Mouse (Mus musculus) adrenal gland, postnatal 4 days (tissue): ENCODE results near the gene Crtac1. TPM values are rescaled to one million over a fixed set of nuclear protein-coding genes. Genes with fewer than 3 reads are reported as not detected.
A peak's percentile ranks its signal among the peaks of the same experiment; 100 is the strongest.

Experiments
- DNase-seq, 2 experiments: peaks; one replicate each; pipeline ENCODE4 v3.0.0; 2021 to 2022; ENCODE audit warnings: low spot score in 2 of 2, mixed read lengths in 2 of 2
- total RNA-seq, 2 experiments: library from RNA; stranded (reverse); gene quantifications; 2 replicates each; pipeline ENCODE4 v1.2.3; 2021

Gene Crtac1
- total RNA-seq, 2 experiments from 2014 or later, result 2.6 to 3.9 TPM

DNA sequence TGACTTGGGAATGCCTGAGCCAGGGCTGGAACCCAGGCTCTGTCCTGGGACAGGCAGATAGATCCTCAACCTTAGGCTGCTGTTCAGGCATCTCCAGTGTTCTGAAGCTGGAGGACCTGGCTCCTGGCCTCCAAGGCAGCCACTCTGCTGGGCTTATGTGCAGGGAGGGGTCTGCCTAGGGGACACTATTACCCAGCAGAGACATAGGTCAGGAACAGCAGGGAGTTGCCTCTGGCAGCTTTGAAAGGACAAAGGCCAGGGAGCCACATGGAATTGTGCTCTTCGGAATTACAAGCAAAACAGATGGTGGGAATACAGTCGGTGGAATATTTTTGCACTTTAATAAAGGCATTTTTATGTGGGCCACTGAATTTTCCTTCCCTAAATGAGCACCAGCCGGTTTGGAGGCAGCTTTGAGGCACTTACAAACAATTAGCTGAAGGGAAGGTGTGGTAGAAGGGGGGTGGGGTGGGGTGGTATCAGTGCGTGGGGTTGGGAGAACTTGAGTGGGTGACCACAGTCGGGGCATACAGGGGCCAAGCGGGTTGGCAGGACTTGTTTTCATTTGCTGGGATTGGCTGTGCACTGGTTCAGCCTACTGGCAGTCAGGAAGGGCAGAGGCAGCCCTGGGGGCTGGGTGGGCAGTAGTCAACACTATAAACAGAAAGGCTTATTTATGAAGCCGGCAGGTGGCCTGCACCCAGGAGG is 140.5 kb downstream of the Crtac1 start:
- DNase-seq, result no peak

DNA sequence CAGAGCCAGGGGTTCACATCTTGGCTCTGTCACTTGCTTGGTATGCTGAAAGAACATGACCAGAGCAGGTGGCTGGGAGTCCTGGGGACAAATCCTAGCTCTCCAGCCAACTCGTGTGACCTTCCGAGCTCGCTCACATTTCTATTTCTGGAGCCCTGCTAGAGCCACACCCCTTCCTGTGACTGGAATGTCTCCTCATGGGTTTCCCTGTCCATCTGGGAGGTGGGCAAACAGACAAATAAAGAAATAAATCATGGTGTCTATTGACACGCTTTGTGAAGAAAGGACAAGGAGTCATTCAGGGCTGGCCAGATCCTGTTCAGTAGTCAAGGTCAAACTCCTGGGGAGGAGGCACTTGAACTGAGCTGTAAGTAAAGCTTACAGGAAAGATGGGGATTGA is 143.2 kb downstream of the Crtac1 start:
- DNase-seq, result no peak

DNA sequence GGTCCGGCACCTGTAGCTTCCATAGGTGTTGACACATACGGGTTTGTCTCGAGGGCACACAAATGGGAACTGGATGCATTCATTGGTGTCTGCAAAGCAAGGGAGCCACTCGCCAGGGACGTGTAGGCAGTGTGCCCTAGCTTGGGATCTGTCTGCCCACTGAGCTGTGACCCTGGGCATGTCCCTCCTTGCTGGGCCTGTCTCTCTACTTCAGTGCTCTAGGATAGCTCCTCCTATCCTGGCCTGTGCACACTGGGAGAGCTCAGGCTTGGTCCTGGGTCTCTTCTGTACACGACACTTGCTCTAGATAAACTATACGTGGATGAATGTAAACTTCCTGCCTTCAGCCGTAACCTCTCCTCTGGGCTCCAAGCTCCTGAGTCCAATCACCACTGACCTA is 147.4 kb downstream of the Crtac1 start:
- DNase-seq, result no peak

DNA sequence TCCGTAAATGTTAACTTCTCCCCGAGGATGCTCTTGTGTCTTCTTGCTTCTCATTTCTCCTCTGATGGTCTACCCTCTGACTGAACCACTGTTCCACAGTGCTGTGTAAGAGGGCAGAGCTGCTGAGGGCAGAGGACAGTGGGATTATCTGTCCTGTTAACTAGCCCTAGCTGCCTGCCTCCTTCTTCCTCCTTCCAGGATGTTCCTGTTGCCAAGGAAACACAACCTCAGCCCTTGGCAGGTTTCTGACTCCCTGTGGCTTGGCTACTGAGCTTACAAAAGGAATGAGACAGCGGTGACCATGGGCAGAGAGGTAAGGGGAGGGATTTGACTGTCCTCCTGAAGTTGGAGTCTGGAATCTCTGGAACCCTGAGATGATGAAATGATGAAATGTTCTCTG is 152.0 kb downstream of the Crtac1 start:
- no peak for DNase-seq

DNA sequence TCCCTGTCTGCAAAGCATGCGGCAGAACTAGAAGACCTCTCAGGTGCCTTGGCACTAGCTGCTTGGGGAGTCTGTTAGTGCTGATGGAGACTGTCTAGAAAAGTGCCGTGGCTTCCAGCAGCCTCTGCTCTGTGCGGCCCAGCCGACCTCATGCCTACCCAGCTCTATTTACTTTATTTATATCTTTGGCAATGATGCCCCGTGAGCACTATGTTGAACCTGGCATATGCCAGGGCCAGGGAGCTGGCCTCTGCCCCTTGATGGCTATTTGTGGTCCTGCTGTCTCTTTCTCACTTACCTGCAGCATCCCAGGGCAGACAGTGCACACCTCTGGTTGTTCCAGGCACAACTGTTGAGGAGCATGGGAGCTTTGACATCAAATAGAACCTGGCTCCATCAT is 153.1 kb downstream of the Crtac1 start:
- DNase-seq, result no peak

DNA sequence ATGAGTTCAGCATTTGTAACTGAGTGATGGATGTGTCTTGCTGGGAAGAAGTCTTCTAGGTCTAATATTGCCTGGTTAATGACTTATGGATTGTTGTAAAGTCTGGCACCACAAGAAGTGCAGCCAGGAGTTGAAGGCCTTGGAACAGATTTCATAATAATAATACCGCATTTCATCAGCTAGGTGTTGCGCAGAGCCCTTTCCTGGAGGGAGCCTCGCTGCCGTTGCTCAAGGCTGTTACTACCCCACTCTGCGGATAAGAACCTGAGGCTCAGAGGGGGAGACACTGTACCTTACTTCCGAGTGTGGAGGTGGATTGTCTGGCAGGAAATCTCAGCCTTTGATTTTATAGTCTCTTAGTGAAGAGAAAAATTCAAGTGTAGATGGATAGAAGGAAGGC is 154.3 kb downstream of the Crtac1 start:
- no peak for DNase-seq

DNA sequence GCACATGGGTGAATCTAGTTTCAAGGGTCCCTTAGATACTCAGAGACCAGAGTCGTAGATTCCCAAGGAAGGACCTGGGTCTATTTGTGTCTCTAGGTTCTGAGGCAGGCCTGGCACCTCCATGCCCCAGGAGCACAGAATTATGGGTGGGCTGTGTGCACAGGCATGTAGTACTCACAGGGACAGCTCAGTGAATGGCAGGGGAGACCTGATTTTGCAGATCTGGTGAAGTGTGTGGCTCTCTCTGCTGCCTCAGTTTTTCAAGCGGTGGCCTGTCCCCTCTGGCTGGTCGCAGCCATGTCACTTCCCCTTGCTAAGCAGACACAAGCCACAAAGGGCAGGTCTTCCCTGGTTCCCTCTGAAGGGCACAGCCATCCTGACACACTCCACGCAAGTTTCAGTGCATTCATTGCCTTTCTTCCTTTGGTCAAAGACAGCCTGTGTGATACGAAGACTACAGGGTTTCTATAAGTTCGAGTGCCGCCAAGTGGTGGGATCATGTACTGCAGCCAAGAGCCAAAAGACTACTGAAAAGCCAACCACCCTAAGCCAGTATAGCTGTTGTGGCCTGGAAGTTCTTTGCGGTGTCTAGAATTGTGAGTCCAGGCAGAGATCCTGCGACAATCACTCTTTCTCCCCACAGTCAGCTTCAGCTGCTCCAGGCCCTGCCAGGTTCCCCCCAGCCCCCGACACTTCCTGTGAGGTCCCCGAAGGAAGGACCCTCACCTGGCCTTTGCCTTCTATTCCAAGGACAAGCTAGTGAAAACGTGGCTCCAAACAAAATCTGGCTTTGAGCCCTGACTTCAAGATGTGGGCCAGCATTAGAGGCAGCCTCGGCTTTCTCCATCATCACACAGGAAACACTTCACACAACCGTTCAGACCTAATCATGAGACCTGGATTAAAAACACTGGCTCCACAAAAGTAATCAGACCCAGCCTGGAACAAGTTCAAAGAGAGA is 159.3 kb downstream of the Crtac1 start:
- DNase-seq, result peak; percentile 42 to 71

DNA sequence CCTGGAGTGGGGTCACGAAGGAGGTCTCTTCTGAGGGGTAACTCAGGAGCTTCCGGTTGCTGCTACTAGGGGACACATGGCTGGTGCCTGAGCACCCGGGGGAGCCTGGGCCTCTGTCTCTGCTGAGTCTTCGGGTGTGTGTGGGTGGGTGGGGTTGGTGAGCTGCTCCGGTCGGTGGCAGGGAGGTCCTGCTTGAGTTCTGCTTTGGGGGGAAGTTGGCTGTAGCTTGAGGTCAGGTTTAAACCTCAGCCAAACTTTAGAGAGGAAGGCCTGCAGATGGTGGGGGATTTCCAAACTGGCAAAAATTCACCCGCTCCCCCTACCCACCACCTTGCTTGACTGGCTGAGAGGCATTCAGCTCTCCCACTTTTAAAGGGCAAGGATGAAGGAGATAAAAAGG is 160.4 kb downstream of the Crtac1 start:
- DNase-seq, result no peak

DNA sequence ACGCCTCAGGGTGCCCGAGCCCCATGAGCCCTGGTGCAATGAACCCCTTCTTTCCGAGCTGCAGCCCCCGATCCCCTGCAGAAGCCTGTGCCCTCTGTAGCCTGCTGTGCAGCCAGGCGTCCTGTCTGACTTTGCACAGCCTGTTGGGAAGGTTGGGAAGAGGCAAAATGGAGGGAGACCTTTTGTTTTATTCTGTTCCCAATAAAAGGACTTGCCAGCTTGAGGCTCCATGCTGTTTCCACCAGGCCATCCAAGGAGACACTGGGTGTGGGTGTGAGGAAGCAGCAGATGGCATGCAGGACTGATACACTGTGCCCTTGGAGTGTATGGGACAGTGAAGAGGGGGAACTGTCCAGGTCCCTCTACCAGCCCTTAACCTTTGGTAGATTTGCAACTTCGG is 161.5 kb downstream of the Crtac1 start:
- no peak for DNase-seq

DNA sequence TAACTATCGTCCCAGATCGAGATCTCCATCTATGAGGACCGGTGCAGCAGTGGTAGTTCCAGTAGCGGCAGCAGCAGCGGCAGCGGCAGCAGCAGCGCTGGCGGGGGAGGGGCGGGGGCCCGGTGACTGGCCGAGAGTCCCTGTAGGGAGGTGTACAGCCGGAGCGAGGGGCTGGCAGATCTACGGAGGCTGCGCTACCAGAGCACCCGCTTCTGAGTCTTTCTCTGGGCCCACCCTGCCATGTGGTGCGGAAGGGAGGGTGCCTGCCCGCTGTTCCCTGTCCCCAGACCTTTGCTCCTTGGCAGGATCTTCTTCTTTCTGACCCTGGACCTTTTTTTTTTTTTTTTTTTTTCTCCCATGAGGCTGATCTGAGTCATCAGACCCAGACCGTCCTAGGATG is 163.2 kb downstream of the Crtac1 start:
- DNase-seq, result peak; percentile 19 to 23

DNA sequence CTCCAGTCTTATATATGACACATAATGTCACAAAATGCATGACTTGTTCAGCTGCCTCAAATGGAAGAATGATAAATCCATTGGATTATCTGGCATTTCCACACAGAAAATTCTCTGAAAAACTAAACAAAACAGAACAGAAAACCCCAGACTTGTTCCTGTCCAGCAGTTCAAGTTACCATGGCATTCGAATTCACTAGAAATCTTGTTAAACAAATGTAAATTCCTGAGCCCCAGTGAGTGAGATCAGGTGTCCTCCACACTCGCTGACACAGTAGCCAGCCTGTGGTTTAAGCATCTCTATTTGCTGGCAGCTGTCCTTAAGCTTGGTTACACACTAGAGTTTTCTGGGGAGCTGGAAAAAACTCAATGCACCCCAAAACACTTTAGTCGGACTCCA is 168.1 kb downstream of the Crtac1 start:
- no peak for DNase-seq

DNA sequence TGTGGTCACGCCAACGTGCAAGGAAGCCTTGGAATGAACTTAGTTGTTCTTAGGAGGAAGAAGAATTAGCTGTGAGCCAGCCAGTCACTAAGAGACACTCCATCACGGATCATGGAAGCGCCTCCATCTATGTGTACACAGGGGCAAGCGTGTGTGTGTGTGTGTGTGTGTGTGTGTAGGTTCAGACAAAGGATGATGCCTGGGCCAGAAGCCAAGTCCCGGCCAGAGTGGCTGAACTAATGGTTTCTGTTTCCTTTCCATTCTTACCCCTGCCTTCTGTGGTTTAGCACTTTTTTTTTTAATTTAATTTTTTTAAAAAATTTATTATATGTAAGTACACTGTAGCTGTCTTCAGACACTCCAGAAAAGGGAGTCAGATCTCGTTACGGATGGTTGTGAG is 171.1 kb downstream of the Crtac1 start:
- no peak for DNase-seq

DNA sequence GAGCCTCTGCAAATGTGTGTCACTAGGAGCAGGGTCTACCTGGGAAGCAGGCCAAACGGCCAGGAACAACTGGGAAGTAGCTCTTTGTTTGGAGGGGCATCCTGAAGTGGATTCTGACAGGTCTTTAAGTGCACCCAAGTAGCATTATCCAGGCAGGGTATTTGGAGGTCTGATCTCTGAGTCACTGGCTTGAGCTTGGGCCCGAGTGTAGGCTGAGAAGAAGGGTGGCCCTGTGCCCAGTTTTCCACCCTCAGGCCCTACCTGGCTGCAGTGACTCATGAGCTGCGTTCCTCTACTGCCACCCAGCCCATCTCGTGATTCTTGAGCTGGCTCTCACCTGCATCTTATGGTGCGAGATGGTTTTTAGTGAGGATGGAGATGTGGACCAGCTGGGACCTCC is 173.0 kb downstream of the Crtac1 start:
- DNase-seq, result no peak

DNA sequence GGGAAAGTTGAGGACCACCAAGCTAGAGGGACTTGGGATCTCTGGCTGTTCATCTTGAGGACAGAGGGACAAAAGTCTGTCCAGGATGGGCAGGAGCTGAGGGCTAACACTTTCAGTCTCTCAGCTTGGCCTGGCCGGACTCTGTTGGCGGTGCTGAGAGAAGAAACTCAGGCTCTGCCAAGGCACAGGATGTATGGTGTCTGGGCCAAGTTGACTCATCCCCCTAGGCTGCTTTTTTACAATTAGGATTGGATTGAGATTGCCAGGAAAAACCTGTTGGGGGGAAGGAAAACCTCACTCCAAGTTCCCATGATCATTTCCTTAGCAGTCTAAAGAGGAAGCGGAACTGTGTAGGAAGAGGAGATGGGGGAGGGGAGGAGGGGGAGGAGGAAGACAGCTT is 173.6 kb downstream of the Crtac1 start:
- DNase-seq, result no peak

DNA sequence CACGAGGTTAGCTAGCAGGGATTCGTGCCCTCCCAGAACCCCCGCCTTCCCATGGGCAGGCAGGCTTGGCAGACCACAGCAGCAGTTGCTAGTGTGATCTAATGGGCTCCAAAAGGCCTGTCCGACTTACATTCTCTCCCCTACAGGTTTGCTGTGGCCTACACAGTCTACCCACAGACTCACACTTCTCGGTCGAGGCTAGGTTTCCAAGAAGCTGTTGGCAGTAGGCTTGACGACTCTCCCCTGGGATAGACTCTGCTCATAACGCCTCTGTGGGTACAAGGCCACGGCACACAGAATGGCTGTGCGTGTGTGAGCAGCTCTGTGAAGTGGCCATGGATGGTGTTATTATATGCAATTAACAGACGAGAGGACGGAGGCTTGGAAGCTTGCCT is 174.3 kb downstream of the Crtac1 start:
- DNase-seq, result no peak

DNA sequence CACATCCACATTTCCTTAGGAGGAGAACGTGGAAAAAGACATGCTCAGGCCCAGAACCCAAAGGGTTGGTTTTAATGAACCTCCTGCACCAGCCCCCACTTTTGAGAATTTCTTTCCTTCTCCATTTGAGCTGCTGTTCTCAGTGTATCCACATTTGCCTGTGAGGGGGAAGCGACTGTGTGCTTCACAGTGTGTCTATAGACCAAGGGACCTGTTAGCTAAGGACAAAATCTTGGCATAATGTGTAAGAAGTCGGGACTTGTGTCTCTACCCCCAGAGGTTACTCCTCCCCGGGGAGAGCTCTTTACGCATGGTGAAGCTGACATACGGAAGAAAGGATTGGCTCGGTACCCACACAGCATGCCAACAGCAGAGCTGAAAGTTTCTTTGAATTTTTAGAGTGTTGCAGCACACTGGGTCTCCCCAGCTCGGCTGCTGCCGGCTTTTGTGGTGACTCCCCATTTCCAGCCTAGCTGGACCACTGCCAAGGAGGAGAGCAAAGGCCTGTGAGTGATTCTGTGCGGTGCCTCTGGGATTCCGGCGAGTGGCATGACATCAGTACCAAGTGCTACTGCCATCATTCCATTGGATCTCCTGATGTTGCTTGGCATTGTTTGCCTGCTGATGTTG is 174.9 kb downstream of the Crtac1 start:
- DNase-seq, result no peak

DNA sequence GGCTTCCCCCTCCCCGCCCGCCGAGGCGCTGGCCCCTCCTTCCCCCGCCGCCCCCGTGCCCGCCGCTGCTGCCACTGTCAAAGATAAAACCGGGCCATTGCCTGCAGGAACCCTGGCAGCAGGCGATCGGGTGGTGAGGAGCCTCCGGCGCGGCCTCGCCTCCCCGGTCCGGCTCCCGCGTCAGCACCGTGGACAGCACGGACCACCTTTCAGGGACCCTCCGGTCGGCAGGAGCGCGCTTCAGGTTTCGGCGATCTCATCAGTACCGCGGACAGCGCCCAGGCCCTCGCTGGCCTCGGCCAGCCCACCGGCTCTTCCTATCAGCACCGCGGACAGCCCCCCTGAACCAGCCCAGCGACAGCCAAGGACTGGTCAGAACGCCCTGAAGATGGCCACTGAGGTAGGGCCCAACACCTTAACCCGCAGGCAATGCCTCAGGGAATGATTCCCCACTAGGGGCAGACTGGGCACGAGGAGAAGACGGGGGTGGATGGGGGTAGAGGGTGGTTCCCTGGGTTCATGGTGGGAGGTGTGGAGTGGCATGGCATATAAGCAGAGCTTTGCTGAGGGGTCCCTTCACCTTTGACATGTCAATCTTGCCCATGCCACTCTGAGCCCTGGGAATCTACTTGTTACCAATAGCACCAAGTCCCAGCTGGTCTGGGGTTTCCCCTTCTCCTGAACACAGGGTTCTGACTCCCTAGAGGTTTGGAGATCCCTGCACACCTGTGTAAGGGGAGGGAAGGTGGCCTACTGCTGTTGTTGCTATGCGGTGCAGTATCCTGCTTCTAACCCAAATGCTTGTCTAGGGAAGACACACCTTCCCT is 175.6 kb downstream of the Crtac1 start:
- peak; percentile 79 to 84 for DNase-seq

DNA sequence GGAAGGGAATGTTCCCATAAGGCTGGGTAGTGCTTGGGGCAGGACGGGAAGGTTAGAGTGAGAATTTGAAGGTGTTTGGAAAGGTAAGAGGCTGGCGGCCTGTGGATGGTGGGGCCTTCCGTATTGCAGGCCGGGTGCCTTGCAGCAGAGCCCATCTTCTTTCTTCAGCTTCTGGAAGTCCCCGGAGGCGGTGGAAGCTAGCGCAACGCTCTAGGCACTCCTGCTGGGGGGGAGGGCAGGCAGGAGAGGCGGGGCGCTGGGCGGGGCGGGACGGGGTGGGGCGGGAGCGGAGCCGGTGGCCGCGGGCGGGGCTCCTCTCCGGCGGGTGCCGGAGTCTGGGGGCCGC is 176.2 kb downstream of the Crtac1 start:
- DNase-seq, result no peak

DNA sequence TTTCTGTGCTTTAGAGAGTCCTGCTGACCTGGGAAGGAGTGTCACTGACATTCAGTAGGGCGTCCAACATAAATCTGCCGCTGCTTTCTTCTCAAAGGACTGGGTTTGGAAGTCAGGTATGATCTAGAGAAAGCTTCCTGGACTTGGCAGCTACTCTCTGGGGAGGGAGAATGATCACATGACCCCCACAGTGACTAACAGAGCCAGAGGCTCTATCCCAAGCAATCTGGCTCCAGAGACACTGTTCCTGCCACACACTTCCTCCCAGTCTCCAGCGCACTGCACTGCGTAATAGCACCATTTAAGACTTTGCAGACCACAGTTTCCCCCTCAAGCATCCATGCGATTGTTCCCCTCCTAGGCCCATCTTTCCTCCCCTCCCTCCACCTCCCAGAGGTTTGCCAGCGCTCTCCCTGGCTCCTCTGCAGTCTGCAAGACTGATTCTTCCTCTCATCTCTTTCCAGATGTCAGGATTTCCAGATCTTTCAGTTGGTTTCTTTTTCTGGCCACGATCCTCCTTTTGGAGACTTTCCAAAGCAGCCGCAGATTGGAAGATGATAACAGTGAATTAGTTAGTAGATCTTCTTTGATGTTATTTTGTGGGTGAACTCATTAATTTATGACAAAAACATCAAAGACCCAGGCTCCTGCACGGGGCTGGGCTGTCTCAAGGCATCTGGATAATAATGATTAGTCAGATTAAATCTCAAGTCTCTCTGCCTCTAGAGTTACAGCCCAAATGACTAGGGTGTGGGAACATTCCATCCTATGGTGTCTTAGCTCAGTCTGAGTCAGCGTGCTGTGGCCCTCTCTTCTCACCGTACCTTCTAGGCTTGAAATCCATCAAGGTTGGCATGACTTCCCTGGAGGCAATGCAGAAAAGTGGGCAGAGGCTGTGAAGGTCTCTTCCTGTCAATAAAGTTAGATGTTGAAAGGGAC is 181.3 kb downstream of the Crtac1 start:
- no peak for DNase-seq

DNA sequence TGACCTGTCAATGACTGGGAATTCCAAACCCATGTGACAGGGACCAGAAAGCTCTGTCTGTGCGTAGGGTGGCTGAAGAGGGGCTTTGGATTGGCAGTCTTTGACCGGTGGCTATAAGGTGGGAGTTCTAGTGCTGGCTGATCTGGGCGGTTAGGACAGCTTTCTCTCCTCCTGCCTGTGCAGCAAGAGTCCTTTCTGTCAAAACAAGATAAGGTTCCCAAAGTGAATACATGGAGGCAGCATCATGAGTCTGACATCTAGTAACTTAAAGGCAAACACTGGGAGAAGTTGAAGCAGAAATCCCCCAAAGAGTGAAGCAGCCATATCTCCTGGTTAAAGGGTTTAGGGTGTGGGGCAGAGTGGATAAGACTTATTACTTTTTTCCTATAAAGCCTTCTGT is 184.1 kb downstream of the Crtac1 start, which contains the start of gene Golga7b:
TSS of gene Golga7b (plus strand) at position 56 of the 400 bp plus-strand sequence.
- DNase-seq, result no peak
